Mouse (Mus musculus) liver, adult (tissue): Measurements from ENCODE around the gene Mipep.

ENCODE experiments used
- GATA4 ChIP-seq: IDR thresholded peaks from 2 replicates; pipeline ENCODE4 v1.6.1; 2014; ENCODE audit warnings: mild to moderate bottlenecking, low read length; ENCODE audit not compliant: insufficient replicate concordance

The Mipep gene

DNA sequence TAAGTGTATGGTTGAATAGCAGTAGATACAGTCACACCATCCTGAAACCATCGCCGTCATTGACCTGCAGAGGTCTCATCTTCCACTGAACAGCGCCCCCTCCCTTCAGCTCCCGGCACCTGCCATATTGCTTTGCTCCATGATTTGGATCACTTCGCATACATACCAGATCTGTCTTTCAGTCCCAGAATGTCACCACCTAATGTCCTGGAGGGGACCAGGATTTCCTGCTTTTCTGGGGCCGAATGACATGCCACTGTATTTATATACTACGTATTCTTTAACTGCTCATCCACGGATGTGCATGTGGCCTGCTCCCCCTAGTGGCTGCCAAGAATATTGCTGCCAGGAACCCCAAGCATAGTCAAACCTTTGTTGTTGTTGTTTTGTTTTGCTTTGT is 13.3 kb upstream of the Mipep start:
- no peak for TF ChIP-seq GATA4

DNA sequence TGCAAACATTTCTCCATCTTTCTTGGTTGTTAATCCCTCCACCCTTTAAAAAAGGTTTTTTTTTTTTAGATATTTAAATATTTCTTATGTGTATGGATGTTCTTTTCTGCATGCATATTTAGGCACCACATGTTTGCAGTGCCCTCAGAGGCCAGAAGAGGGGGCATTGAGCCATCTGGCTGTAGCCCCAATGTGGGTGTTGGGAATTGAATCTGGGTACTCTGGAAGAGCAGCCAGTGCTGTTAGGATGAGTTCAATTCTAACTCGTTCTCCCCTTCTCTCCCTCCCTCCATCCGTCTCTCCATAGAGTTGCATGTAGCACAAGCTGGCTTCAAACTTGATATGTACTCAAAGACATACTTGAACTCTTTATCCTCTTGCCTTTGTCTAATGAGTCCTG is 10.9 kb upstream of the Mipep start:
- no peak for TF ChIP-seq GATA4

DNA sequence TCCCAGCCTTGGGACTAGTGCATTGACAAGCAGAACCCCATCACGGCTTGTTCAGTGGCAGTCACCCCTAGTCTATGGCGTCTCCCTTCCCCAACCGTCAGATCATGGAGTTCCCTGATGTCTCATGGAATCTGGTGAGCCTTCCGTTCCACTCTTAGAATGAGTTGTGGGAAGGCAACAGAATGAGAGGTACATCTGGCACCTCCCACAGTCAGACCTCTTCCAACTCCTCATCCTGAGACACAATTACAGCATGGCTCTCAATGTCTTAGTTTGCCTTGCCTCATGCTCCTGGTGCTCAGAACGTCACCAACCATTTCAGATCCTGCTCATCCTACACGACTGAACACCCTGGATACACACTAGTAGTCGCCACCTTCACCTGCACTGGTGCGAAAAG is 7.9 kb upstream of the Mipep start:
- no peak for TF ChIP-seq GATA4

DNA sequence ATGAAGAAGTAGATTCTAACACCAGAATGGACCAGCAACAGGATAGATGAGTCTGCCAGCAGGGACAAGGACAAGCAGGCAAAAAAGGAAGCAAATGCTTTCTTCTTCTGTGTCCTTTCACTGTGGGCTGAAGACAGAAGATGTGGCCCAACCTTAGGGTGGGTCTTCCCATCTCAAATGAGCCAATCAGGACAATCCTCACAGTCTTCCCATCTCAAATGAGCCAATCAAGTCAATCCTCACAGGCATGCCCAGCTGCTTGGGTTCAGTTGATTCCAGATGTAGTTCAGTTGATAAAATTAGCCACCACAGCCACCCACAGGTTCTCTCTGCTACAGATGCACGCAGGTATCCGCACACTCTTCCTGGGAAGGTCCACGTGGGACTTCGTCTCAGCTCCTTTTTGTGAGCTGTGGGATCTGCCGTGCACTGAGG is 6.9 kb upstream of the Mipep start:
- no peak for TF ChIP-seq GATA4

DNA sequence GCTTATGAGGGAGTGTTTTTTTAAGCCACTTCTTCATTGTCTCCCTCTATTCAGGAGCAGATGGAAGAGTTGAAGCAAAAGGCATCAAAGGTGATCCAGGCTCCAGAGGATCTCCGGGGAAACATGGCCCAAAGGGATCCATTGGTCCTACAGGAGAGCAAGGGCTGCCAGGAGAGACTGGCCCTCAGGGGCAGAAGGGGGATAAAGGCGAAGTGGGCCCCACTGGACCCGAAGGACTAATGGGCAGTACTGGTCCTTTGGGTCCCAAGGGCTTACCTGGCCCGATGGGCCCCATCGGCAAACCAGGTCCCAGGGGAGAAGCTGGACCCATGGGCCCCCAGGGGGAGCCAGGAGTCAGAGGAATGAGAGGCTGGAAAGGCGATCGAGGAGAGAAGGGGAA is 5.2 kb upstream of the Mipep start:
- no peak for TF ChIP-seq GATA4

DNA sequence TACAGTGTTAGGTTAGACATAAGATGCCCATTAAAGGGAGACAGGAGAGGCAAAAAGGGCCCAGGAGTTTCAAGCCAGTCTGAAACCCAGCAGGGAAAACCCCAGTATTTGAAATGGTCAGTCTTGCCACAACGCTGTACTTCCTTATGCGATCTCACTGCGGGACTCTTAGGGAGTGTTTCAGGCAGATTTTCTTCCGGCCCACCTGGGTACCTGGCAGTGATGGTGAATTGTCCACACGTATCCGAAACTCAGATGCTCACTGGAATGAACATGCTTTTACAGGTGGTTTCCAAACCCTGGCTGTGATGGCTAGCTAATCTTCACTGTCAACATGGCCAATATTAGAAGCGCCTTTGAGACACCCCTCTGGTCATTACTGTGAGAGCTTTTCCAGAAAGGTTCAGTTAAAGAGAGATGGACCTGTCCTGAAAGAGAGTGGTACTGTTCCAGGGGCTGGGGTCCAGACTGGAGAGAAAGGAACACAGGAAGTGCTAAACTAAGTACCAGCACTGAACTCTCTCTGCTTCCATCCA is 2.2 kb upstream of the Mipep start:
- TF ChIP-seq GATA4: no peak

DNA sequence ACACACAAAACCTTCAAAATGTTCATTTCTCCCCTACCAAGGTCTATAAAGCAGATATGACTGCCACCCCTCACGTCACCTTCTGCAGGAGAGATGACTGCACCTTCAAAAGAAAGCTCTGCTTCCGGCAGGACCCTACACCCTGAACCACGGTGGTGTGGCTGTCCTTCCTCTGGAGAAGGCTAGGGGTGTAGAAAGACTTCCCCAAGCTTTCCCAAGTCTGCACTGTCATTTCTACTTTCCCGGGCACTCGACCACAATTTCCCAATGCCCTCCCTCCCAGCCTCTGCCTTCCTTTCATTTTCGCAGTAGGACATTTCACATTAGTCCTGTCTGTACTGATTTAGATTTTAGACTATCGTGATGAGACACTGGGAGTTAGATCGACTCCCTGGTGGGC is 1.2 kb upstream of the Mipep start:
- TF ChIP-seq GATA4: no peak

DNA sequence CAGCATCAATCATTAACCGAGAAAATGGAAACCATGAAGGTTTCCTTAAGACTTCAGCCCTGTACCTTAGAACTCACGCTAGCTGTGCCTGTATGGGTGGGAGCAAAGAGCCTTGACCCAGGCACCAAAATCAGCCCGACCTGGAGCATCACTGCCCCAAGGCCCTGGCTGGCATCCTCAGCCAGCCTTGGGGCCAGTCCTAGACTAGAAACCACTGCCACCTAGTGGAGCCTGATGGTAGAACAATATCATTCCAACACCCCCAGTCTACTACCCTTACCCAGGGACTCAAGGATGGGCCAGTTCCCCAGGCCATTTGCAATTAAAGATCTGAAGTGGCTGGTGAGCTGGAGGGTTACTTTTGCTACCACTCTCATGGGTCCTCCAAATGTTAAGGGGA is 5.7 kb downstream of the Mipep start:
- no peak for TF ChIP-seq GATA4

DNA sequence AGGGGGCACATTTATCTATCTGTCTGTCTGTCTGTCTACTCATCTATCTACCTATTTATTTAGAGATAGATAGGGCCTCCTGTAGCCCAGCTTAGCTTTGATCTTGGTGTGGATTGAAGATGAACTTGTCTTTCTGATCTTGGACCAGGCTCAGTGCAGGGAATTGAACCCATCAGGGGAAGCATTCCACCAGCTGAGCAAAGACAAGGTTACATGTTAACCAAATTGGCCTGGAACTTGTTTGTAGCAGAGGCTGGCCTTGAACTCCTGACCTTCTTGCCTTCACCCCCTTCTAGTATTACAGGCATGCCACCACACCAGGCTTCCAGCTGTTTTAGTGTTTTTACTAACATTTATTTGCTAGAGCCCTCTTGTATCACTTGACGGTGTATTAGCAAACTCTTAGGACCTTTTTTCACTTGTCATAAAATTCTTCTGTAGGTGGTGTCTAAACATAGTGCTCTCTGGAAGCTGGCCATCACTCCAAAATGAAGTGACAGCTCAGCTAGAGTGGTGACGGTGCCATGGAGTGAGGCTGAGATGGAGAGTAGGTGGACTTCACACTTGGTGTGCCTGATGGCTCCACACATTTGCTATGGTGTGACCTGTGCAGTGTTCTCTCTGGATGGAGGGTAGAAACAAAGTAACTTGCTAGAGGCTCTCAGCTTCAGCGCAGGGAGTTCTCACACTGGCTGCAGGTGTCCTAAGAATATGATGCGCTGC is 12.4 kb downstream of the Mipep start:
- TF ChIP-seq GATA4: no peak

DNA sequence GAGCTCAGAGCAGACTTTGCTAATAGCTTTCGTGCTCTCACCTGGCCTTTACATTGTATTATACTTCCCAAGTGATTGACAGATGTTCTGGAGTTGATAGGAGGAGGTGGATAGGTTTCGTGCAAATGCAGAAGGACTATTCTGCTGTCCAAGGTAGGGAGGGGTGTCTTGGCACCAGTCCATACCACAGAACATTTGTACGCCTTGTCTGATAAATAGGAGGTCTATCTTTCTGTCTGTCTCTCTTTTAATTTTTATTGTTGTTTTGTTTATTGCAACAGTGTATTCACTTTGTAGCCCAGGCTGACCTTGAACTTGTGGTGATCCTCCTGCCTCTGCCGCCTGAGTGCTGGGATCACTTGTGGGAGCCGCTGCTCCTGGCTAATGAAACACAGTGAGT is 13.2 kb downstream of the Mipep start:
- TF ChIP-seq GATA4: no peak

DNA sequence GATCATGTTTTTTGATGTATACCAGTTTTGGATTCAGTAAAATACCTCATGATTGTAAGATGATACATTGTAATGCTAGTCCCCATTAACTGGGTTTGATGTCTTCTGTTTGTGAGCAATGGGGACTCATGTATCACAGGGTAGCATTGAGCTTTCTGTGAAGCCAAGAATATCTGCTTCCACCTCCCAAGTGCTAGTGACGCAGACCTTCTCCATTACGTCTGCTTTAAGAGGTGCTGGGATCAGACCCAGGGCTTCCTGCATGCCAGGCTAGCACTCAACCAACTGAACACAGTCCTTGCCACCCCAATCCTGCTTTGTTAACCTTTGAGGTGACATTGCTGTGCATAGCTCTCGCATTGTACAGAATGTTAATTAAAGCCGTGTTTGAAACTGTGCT is 14.3 kb downstream of the Mipep start:
- TF ChIP-seq GATA4: no peak

DNA sequence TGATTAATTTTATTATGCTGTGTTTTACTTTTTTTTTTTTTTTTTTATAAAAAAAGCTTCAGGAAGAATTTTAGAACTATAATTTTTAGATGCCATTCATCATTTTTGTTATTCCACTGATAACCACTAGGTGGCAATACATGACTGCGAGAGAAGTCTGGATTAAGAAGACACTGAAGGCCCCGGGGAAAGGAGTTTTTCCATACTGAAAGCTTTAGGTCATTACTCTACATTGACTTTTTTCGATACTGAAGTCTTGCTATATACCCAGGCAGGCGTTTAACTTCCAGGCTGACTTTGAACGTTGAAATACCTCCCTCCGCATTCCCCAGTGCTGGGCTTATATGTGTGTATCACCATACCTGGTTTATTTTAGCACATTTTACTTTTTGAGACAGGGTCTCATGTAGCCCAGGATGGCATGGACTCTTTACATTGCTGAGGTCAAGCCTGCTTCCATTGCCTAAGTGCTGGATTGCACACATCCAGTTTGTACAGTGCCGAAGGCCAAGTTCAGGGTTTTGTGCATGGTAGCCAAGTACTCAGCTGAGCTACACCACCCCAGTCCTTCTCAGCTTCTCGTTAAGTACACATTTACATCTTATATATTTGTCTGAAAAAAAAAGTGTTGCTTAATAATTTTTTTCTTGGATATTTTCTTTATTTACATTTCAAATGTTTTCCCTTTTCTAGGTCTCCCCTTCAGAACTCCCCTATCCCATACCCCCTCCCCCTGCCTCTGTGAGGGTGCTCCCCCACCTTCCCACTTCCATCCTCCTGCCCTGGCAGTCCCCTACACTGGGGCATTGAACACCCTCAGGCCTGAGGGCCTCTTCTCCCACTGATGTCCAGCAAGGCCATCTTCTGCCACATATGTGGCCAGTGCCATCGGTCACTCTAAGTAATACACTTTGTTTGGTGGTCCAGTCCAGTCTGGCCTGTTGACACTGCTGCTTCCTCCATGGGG is 15.7 kb downstream of the Mipep start:
- no peak for TF ChIP-seq GATA4

DNA sequence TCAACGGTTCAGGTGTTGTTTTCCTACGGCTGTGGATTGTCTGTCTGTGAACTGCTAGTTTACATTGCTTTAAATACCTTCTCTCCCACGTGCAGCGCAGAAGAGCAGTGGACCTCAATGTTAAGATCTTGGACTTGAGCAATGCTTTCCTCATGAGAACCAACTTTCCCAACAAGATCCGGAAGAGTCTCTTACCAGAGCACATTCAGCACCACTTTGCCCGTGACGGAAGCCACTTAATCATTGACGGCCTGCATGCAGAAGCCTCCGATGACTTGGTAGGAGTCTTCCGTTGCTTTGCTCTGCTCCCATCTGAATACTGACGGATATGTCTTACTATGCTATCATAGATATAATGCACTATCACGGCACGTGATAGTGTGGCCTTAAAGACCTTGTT is 17.7 kb downstream of the Mipep start:
- no peak for TF ChIP-seq GATA4

DNA sequence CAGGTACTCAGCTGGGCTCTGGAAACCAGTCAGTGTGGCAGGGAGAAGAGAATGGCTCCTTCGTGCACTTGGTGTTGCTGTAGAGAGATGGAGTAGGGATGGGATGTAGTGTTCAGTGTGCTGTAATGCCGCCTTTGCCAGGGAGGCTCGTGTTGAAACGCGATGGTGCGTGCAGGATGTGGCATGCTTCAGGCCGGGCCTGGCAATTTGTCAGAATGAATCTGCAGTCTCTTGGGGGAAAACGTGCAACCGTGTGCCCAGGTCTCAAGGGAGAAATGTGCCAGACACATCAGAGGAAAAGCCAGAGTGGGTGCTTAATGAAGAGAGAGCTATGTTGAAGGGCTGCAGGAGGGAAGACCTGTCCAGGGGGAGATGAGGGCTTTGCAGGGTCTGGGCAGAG is 20.6 kb downstream of the Mipep start:
- no peak for TF ChIP-seq GATA4

DNA sequence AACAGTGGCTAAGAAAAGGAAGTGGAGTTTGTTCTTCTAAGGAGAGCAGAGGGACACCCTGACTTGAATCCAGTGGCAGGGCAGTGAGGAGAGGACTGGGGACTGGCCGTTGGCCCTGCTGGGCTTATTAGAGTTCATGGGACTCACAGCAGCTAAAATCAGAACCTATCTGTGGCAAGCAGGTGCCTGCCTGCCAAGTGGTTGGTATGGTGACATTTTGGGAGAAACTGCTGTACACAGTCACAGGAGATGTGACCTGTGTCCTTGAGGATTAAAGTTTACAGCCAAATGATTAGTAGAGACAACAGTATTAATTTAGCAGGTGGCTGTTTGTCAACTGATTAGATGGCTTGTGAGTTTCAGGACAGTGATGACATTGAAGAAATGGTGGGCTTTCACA is 21.5 kb downstream of the Mipep start:
- TF ChIP-seq GATA4: no peak

DNA sequence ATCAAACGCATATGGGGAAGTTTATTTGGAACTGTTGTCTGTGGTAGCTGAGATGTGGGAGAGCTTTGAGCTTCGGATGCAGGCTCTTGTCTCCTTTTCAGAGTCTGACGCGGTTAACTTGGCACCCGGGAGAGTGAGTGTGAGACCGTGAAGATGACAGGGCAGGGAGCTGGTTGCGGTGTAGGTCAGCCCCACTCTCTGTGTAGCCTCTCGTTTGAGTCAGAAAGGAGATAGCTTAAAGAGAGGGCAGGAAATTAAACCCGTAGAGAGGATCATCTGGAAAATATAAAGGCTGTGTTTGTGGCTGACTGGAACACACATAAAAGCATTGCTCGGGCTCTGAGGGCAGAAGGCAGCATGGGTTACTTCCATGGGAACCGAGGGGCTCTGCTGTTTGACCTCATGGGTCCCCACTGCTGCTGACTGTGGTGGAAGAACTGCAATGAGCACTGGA is 22.5 kb downstream of the Mipep start:
- no peak for TF ChIP-seq GATA4
